Mouse (Mus musculus): ENCODE measurements around the gene Spocd1. TPM values are rescaled to one million over a fixed set of nuclear protein-coding genes. Genes with fewer than 3 reads are reported as not detected.

Gene Spocd1
- polyA plus RNA-seq, 1 experiment from 2014 or later: not detected

GRCm38 (mm10) chr4:130001710-130002109 lies 72.7 kb downstream of the Spocd1 start:
- Histone ChIP-seq H3K27ac (ENCODE audit: low read length) (0 out of 2 replicates have a peak overlapping the region, but pooled peaks have one; percentile 2), H3K9ac (ENCODE audit: low read depth, low read length) (no peak overlapping the region), H3K4me3 (ENCODE audit: low read depth, low read length) (no peak overlapping the region), H3K9me3 (replicated peaks; ENCODE audit: control insufficient read depth, low read length, poor library complexity, severe bottlenecking) (no peaks in the 10 kb centered on the region), H3K4me2 (ENCODE audit: low read length) (no peak overlapping the region), H3K4me1 (ENCODE audit: control insufficient read depth, insufficient read depth, low read length) (peaks cover 5% of the 10 kb centered on the region; the same call in 1 of the 2 replicates), H3K27me3 (ENCODE audit: control insufficient read depth, insufficient read depth, low read depth, low read length) (no peaks in the 10 kb centered on the region), H3K36me3 (ENCODE audit: control insufficient read depth, insufficient read depth, low read length) (peaks cover 7% of the 10 kb centered on the region; the same call in 1 of the 2 replicates)
- no peak for ATAC-seq
- 42% methylated on average over 5 of the region's 5 CpGs for WGBS

GRCm38 (mm10) chr4:130002157-130002556 lies 73.1 kb downstream of the Spocd1 start:
- no peaks in the 10 kb centered on the region for H3K9me3 ChIP-seq (replicated peaks; ENCODE audit: control insufficient read depth, low read length, poor library complexity, severe bottlenecking)
- H3K4me3 ChIP-seq (ENCODE audit: low read depth, low read length): no peak overlapping the region
- H3K4me2 ChIP-seq (ENCODE audit: low read length): no peak overlapping the region
- no peaks in the 10 kb centered on the region for H3K27me3 ChIP-seq (ENCODE audit: control insufficient read depth, insufficient read depth, low read depth, low read length)
- H3K27ac ChIP-seq (ENCODE audit: low read length): 0 out of 2 replicates have a peak overlapping the region, but pooled peaks have one; percentile 2
- 71% methylated on average over 10 of the region's 10 CpGs for WGBS
- no peak overlapping the region for H3K9ac ChIP-seq (ENCODE audit: low read depth, low read length)
- peaks cover 7% of the 10 kb centered on the region; the same call in 1 of the 2 replicates for H3K4me1 ChIP-seq (ENCODE audit: control insufficient read depth, insufficient read depth, low read length)
- peaks cover 7% of the 10 kb centered on the region; the same call in 1 of the 2 replicates for H3K36me3 ChIP-seq (ENCODE audit: control insufficient read depth, insufficient read depth, low read length)
- no peak; the same call in 1 of the 2 replicates for ATAC-seq

- Histone ChIP-seq H3K27ac (ENCODE audit: low read length) (no peak overlapping the region), H3K9ac (ENCODE audit: low read depth, low read length) (no peak overlapping the region), H3K4me3 (ENCODE audit: low read depth, low read length) (no peak overlapping the region), H3K4me2 (ENCODE audit: low read length) (no peak overlapping the region), H3K36me3 (ENCODE audit: control insufficient read depth, insufficient read depth, low read length) (peaks cover 20% of the 10 kb centered on the region), H3K4me1 (ENCODE audit: control insufficient read depth, insufficient read depth, low read length) (peaks cover 7% of the 10 kb centered on the region; the same call in 1 of the 2 replicates), H3K27me3 (ENCODE audit: control insufficient read depth, insufficient read depth, low read depth, low read length) (no peaks in the 10 kb centered on the region), H3K9me3 (replicated peaks; ENCODE audit: control insufficient read depth, low read length, poor library complexity, severe bottlenecking) (no peaks in the 10 kb centered on the region)
- ATAC-seq: no peak
- 64% methylated on average over 8 of the region's 9 CpGs for WGBS
These were observed 76.5 kb downstream of the Spocd1 start for GRCm38 (mm10) chr4:130005593-130005992.

- H3K4me3 ChIP-seq (ENCODE audit: low read depth, low read length): no peak overlapping the region
- no peaks in the 10 kb centered on the region for H3K27me3 ChIP-seq (ENCODE audit: control insufficient read depth, insufficient read depth, low read depth, low read length)
- H3K9me3 ChIP-seq (replicated peaks; ENCODE audit: control insufficient read depth, low read length, poor library complexity, severe bottlenecking): no peaks in the 10 kb centered on the region
- H3K4me2 ChIP-seq (ENCODE audit: low read length): peak overlapping the region; percentile 31
- no peak overlapping the region for H3K27ac ChIP-seq (ENCODE audit: low read length)
- H3K9ac ChIP-seq (ENCODE audit: low read depth, low read length): 0 out of 2 replicates have a peak overlapping the region, but pooled peaks have one; percentile 16
- no peak for ATAC-seq
- H3K4me1 ChIP-seq (ENCODE audit: control insufficient read depth, insufficient read depth, low read length): peaks cover 7% of the 10 kb centered on the region; the same call in 1 of the 2 replicates
- H3K36me3 ChIP-seq (ENCODE audit: control insufficient read depth, insufficient read depth, low read length): peaks cover 22% of the 10 kb centered on the region
- 17% methylated on average over 23 of the region's 25 CpGs for WGBS
These were observed 77.5 kb downstream of the Spocd1 start for GRCm38 (mm10) chr4:130006533-130006932.

Other genes with a start within 250 kb of the Spocd1 start
- gene Tmem39b, start 232.4 kb upstream of the Spocd1 start, polyA plus RNA-seq (2015; fragmentation: Nextera tagmentation; extraction: Ambion mirVana): 16.8 and 18.2 TPM in 2 replicates
- 116 and 132 TPM in 2 replicates for gene Khdrbs1, start 186.9 kb upstream of the Spocd1 start, polyA plus RNA-seq (2015; fragmentation: Nextera tagmentation; extraction: Ambion mirVana)
- 222 and 255 TPM in 2 replicates for gene Ptp4a2, start 118.0 kb upstream of the Spocd1 start, polyA plus RNA-seq (2015; fragmentation: Nextera tagmentation; extraction: Ambion mirVana)
- 15.8 and 17.0 TPM in 2 replicates for gene Adgrb2, start 55.6 kb downstream of the Spocd1 start, polyA plus RNA-seq (2015; fragmentation: Nextera tagmentation; extraction: Ambion mirVana)
- 8.6 and 10.5 TPM in 2 replicates for gene Col16a1, start 118.6 kb downstream of the Spocd1 start, polyA plus RNA-seq (2015; fragmentation: Nextera tagmentation; extraction: Ambion mirVana)
- gene Pef1, start 173.3 kb downstream of the Spocd1 start, polyA plus RNA-seq (2015; fragmentation: Nextera tagmentation; extraction: Ambion mirVana): 62.1 and 62.3 TPM in 2 replicates
- gene Hcrtr1, start 210.1 kb downstream of the Spocd1 start, polyA plus RNA-seq (2015; fragmentation: Nextera tagmentation; extraction: Ambion mirVana): 3.9 and 6.6 TPM in 2 replicates
- gene Tinagl1, start 245.9 kb downstream of the Spocd1 start, polyA plus RNA-seq (2015; fragmentation: Nextera tagmentation; extraction: Ambion mirVana): 4.3 and 4.6 TPM in 2 replicates